Mouse (Mus musculus) lung, adult 2 months (tissue): ENCODE results near the gene Psmd14. TPM values are rescaled to one million over a fixed set of nuclear protein-coding genes. Genes with fewer than 3 reads are reported as not detected.

Experiments
- DNase-seq: peaks from one replicate; pipeline ENCODE4 v3.0.0; 2022
- H3K4me1 ChIP-seq: fragments of 200-500 bp; 2 replicates; pipeline ENCODE4 v1.6.1; 2011; ENCODE audit warnings: low read length; ENCODE audit not compliant: control insufficient read depth, insufficient read depth
- H3K4me3 ChIP-seq: fragments of 200-500 bp; replicated peaks from 2 replicates; pipeline ENCODE3; 2011; ENCODE audit warnings: low read depth, mild to moderate bottlenecking, control low read depth, low read length; ENCODE audit errors: extremely low read depth
- CTCF ChIP-seq: fragments of 200-500 bp; IDR thresholded peaks from 2 replicates; pipeline ENCODE4 v1.5.1; 2011; ENCODE audit warnings: mild to moderate bottlenecking, low read length, control low read depth; ENCODE audit not compliant: insufficient read depth
- POLR2A ChIP-seq: fragments of 200-500 bp; IDR thresholded peaks from 2 replicates; pipeline ENCODE4 v1.6.1; 2011; ENCODE audit warnings: low read depth, mild to moderate bottlenecking, control low read depth, low read length, borderline replicate concordance; ENCODE audit errors: extremely low read depth
- WGBS: fragments of 180-500 bp; shearing (Covaris S2); methylation state at CpG from one replicate; pipeline ENCODE4 v1.1.7; 2018; 5-methylcytosine and 5-hydroxymethylcytosine counted together
- polyA plus RNA-seq: library from polyadenylated mRNA; depleted of rRNA; stranded (reverse); fragments of >200 nt; gene quantifications from 2 replicates; pipeline ENCODE4 v1.2.3, GENCODE M21; 2012

Psmd14 gene
- polyA plus RNA-seq, 1 experiment = 15.0 TPM

DNA sequence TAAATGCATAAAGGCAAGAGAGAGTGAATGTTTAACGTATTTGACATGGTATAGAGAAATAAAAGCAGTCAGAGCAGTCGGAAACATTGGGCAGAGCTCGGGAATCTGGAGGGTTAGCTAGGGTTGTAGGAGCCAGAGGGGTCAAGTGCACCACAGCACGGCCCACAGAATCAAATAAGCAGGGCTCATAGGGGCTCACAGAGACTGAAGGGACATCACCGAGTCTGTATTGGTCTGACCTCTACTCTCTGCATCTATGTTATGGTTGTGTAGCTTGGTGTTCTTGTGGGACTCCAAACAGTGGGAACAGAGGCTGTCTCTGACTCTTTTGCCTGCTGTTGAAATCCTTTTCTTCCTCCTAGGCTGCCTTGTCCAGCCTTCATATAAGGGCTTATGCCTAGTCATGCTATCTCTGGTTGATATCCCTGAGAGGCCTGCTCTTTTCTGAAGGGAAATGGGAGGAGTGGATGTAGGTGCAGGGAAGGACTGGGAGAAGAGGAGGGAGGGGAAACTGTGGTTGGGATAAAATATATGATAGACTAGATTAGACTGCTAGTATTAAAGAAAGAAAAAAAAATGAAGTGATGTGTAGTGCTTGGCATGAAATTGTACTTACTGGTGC lies 47.9 kb downstream of the Psmd14 start:
- no peaks in the 10 kb centered on the region for H3K4me1 ChIP-seq
- 79% methylated on average over 5 of the region's 5 CpGs for WGBS
- no peak for DNase-seq
- TF ChIP-seq CTCF = no peak
- no peak for TF ChIP-seq POLR2A
- H3K4me3 ChIP-seq = no peak overlapping the region

DNA sequence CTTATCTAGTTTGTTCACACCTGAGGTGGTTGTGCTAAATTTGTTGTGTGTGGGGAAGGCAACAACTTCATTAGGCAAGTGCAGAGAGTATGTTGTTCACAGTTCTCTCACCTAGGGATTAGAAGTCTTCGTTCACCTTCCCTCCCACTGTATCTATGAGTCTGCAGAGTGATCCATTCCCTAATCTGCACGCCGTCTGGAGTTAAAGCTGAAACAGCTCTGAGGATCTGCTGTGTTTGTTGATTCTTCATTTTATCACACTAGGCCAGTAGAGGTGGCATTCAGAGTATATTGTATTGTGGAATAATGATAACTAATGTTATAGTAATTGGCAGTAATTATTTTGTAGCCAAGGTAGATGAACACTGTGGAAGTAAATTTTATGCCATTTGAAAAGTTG lies 48.5 kb downstream of the Psmd14 start:
- DNase-seq = no peak
- no peak for TF ChIP-seq CTCF
- no peak for TF ChIP-seq POLR2A
- WGBS = 82% methylated on average over 3 of the region's 3 CpGs
- Histone ChIP-seq H3K4me3 (no peak overlapping the region), H3K4me1 (no peaks in the 10 kb centered on the region)

DNA sequence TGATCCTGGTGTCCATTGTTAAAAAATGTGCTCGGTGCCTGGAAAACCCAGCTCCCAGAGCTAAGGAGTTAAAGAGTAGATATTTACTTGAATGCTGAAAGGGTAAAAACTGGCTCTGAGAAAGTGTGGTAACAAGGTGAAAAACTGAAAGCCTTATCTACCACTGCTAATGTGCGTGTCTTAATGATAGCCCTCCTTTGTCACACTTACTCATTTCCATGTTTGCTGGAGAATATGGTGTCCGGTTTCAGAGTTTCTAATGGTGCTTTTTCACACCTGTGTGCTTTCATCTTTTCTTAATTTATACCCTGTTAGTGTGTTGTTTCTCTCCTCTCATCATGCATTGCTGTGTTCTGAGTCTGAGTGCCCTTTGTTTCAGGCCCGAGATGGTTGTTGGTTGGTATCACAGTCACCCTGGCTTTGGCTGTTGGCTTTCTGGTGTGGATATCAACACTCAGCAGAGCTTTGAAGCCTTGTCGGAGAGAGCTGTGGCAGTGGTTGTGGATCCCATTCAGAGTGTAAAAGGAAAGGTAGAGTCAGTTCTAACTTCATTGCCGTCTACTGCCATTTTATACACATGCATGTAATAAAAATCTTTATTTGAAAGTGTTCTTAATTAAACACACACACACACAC lies 53.1 kb downstream of the Psmd14 start:
- no peak for DNase-seq
- 83% methylated on average over 6 of the region's 6 CpGs for WGBS
- no peak for TF ChIP-seq POLR2A
- TF ChIP-seq CTCF = no peak

DNA sequence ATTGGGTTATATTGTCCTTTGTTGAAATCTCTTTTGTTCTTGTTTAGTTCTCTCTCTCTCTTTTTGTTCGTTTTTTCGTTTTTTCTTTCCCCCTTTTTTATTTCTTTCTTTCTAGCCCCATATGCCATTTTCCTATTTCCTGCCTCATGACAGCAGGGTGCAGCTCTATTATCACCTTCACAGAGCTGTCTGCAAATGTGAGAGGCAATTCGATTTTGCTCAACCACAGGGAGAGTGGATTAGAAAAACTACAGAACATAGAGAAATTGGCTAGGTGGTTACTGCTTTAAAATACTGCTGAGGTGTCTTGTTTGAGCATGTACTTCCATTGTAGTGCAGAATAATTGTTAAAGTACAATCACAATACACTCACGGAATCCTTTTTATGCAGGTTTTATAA lies 54.0 kb downstream of the Psmd14 start:
- H3K4me1 ChIP-seq = no peaks in the 10 kb centered on the region
- TF ChIP-seq CTCF (no peak), POLR2A (no peak)
- no peak overlapping the region for H3K4me3 ChIP-seq
- no peak for DNase-seq
- 71% methylated on average over 4 of the region's 4 CpGs for WGBS

More for the DNA sequence above, 53.1 kb downstream of the Psmd14 start:
- Histone ChIP-seq H3K4me3 (no peak overlapping the region), H3K4me1 (no peaks in the 10 kb centered on the region)

DNA sequence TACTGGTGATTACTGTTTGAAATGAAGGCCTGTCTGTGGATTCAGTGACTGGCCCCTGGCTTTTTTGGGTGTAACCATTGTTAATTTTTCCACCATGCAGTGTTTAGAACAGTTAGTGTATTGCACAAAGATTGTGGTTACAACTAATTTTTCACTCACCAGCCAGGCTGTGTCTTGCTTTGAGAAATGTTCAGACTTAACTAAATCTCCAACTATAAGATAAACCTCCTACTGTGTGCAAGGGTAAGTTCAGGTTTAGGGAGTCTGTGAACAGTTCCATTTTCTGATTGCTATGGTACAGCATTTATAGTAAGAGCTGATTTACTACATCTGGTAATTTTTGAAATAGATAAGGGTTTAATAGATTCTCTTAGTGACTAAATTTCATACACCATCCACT lies 69.3 kb downstream of the Psmd14 start:
- Histone ChIP-seq H3K4me3 (no peak overlapping the region), H3K4me1 (no peaks in the 10 kb centered on the region)
- TF ChIP-seq CTCF (no peak), POLR2A (no peak)
- DNase-seq = no peak

DNA sequence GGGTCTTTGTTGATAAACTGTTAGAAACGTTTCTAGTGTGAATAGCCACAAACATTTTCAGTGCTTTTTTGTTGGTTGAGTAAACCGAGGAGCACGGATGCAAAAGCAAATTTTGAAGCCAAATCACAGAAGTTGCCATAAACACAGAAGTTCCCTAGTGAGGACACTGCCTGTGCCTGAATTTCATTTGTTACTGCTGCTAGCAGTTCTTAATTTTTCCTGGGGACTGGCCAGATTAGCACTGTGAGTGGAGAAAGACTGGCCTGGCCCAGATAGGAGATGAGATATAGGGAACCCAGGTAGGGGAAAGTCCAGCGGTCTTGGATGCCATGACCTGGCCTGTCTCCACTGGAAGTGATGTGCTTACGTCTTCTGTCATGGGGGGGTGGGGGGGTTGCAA lies 83.5 kb downstream of the Psmd14 start:
- WGBS = 81% methylated on average over 5 of the region's 5 CpGs
- DNase-seq = no peak
- no peak for TF ChIP-seq POLR2A
- no peak for TF ChIP-seq CTCF
- Histone ChIP-seq H3K4me1 (no peaks in the 10 kb centered on the region), H3K4me3 (no peak overlapping the region)

DNA sequence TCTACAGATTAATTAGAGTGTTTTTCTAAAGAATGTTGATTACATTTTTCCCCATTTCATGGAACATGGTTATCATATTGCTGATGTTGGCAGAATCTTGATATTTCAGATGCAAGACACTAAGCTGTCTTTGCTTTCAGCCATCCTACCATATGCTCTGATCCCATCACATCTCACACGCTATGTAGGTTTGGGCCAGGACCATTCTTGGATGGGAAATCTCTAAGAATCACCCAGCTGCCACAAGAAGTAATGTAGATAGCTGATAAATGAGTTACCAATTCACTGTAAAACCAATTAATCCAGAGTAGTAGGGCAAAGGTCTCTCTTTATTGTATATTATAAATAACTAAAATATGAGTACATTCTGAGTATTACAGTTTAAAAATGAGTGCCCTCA lies 86.6 kb downstream of the Psmd14 start:
- no peak for TF ChIP-seq POLR2A
- TF ChIP-seq CTCF = no peak
- WGBS = 97% methylated on average over 1 of the region's 1 CpGs
- Histone ChIP-seq H3K4me3 (no peak overlapping the region), H3K4me1 (no peaks in the 10 kb centered on the region)
- DNase-seq = no peak

DNA sequence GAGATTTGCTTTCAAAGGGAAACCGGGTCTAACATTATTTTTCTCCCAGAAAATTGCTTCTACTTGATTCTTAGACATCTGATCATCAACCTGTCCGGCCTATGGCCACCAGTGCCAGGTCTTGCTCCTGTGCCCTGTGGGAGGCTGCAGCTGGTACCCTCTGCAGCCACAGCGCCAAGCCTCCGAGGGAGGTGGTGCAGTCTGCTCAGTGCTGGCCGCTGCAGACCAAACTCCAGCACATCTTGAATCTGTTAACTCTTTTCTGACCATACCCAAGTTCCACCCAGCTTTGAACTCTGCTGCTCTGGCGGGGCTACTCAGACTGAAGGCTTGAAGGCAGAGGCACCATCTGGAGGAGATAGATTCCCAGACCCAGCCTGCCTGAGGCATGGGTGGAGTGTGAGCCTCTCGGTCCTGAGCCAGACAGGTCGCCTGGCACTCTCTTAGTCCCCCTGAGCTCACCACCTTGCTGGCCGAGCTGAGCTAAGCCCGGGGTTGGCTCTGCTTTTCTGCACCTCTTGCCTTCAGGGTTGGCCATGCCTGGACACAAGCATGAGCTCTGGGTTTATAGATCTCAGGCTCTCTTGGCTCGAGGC lies 91.3 kb downstream of the Psmd14 start, which contains the start of gene Tbr1:
Gene Tbr1, plus strand, starts transcription at position 275 of the 596 bp plus-strand sequence.
- WGBS = 35% methylated on average over 11 of the region's 11 CpGs
- H3K4me3 ChIP-seq = no peak within 1 kb of the TSS
- peaks cover 6% of the 10 kb centered on the region for H3K4me1 ChIP-seq
- no peak for DNase-seq
- TF ChIP-seq POLR2A = no peak
- TF ChIP-seq CTCF = no peak

DNA sequence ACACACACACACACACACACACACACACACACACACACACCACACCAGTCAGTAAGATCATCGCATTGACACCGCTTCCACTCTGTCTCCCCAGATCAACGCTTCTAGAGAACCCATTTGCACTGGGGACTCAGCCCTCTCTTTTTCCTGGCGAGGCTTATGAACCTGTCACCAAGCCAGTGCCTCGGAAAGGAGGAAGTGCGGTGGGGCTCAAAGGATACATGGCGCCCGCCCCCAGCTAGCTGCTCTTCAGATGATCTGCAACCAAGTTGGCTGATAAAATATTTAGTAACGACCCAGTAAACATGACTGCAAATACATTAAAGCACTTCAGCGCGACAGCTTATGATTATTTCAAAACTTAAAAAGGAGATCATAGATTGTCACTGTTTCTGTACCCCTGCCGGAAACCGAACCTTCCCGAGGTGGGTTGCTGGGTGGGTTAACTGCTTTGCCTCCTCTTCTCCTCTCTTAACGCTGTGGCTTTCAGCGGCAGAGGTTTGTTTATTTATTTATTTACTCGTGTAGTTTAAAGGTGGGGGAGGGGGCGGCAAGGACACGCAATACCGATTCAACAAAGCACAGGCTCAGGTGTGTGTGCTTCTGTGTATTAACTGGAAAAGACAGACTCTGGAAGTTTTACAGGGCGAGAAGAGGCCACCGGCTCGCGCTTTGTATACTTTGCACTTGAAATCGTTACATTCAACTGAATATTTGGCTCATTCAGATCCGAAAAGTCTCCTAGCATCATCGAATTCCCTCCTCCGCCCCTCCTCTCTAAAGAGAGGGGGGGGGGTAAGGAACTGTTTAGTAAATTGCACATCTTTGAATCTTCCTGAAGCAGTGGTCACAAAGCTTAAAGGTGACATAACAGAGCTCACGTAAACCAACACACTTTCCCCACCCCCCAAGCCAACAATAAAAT lies 92.2 kb downstream of the Psmd14 start:
- TF ChIP-seq POLR2A = no peak
- TF ChIP-seq CTCF = no peak
- 6% methylated on average over 29 of the region's 29 CpGs for WGBS
- peaks cover 6% of the 10 kb centered on the region for H3K4me1 ChIP-seq

DNA sequence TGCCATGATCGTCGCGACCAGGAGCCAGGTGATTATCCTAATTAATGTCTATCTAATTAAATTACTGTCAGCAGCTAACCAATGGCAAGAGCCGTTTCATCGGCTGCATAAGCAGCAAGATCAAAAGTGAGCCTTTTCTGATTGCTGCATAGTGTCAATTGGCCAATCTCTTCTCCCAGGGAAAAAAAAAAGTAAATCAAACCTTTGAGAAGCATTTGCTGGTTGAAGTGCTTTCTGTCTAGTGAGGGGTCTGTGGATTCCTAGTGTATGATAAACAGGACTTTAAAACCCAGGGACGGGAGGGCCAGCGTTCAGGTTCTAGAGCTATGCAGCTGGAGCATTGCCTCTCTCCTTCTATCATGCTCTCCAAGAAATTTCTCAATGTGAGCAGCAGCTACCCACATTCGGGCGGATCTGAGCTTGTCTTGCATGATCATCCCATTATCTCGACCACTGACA lies 92.9 kb downstream of the Psmd14 start:
- TF ChIP-seq POLR2A = no peak
- no peak for TF ChIP-seq CTCF
- peaks cover 6% of the 10 kb centered on the region for H3K4me1 ChIP-seq
- H3K4me3 ChIP-seq = no peak overlapping the region
- peak; percentile 10 for DNase-seq
- WGBS = 8% methylated on average over 10 of the region's 10 CpGs

More for the DNA sequence above, 92.2 kb downstream of the Psmd14 start:
- peak; percentile 8 for DNase-seq
- no peak overlapping the region for H3K4me3 ChIP-seq
